In the genomic region with DNA sequence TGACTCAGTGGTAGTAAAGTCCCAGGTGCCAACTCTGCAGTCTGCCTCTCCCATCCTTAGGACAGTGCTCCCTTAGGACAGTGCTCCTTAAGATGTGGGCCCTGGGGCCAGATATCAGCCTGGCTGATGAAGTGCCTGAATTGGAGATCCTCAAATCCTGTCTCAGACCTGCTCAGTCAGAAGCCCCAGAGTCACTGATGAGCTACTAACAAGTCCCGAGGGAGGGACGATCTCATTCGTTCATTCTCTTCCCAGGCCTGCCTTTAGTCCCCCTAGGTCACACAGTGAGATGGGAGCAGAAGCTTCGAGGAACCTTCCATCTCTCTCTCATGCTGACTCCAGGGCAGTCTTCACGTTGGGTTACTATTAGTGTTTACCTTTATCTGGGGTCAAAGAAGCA, we compare ENCODE assay signal across 24 mouse cellular contexts. TPM values are rescaled to one million over a fixed set of nuclear protein-coding genes. Genes with fewer than 3 reads are reported as not detected.
A peak's percentile ranks its signal among the peaks of the same experiment; 100 is the strongest.
DNase-seq lines count a peak whose midpoint lies in the region; ATAC-seq and TF ChIP-seq lines count a peak whose summit lies in the region.
"Had no signal": no experiment of that assay in that cellular context is flagged by ENCODE, and none has a peak within 500 bp of the region (broad histone marks: within the 10 kb centered on the region; RNA-seq: fewer than 3 reads in every experiment).

No protein-coding gene starts in this region.

- no peak overlapping the region for H3K4me2 ChIP-seq in liver, postnatal 0 days (ENCODE audit: low read depth, low read length)
- H3K4me2 ChIP-seq: embryonic facial prominence, embryonic 13.5 days; forebrain, embryonic 15.5 days; midbrain, embryonic 11.5 days; neural tube, embryonic 12.5 days had no signal

- TF ChIP-seq POLR2A in liver, adult 2 months (IDR thresholded peaks at IDR 0.05; ENCODE audit: extremely low read depth, insufficient read depth, low read length): no peak
- no peak for TF ChIP-seq POLR2A in small intestine, adult 2 months (IDR thresholded peaks at IDR 0.05; ENCODE audit: low read depth, low read length)

- no peak overlapping the region for H3K9ac ChIP-seq in liver, adult 2 months (ENCODE audit: low read depth, low read length)
- H3K9ac ChIP-seq in liver, postnatal 0 days (replicated peaks): no peak overlapping the region
- H3K9ac ChIP-seq: embryonic facial prominence, embryonic 13.5 days; forebrain, embryonic 15.5 days; heart, embryonic 15.5 days; liver, embryonic 14.5 days; neural tube, embryonic 12.5 days had no signal

- TF ChIP-seq CTCF in gastrocnemius, adult 2 months (IDR thresholded peaks at IDR 0.05): no peak
- no peak for TF ChIP-seq CTCF in liver, adult 2 months (IDR thresholded peaks at IDR 0.05; ENCODE audit: low read depth, low read length)
- no peak for TF ChIP-seq CTCF in liver, postnatal 0 days (IDR thresholded peaks at IDR 0.05; ENCODE audit: low read depth)
- TF ChIP-seq CTCF in small intestine, adult 2 months (IDR thresholded peaks at IDR 0.05; ENCODE audit: extremely low read depth, insufficient read length, insufficient replicate concordance, low read depth, low read length): no peak

- H3K79me2 ChIP-seq in liver, adult 2 months (ENCODE audit: control insufficient read depth, insufficient read depth, low read length): no peaks in the 10 kb centered on the region

- H3K9me3 ChIP-seq in liver, postnatal 0 days (ENCODE audit: low read length): no peaks in the 10 kb centered on the region
- H3K9me3 ChIP-seq: embryonic facial prominence, embryonic 13.5 days; forebrain, embryonic 15.5 days; heart, embryonic 15.5 days; neural tube, embryonic 12.5 days had no signal

- no peaks in the 10 kb centered on the region for H3K36me3 ChIP-seq in liver, adult 2 months (ENCODE audit: control insufficient read depth, insufficient read depth, low read length)
- no peaks in the 10 kb centered on the region for H3K36me3 ChIP-seq in liver, postnatal 0 days (replicated peaks; ENCODE audit: insufficient read depth, low read length)
- no peaks in the 10 kb centered on the region for H3K36me3 ChIP-seq in small intestine, adult 2 months (ENCODE audit: control insufficient read depth, insufficient read depth, low read length)
- H3K36me3 ChIP-seq: embryonic facial prominence, embryonic 13.5 days; forebrain, embryonic 15.5 days; heart, embryonic 15.5 days; neural tube, embryonic 12.5 days had no signal

- no peaks in the 10 kb centered on the region for H3K27me3 ChIP-seq in liver, adult 2 months (ENCODE audit: control insufficient read depth, insufficient read depth, low read length)
- no peaks in the 10 kb centered on the region for H3K27me3 ChIP-seq in liver, postnatal 0 days (ENCODE audit: insufficient read depth, low read length)
- no peaks in the 10 kb centered on the region for H3K27me3 ChIP-seq in small intestine, adult 2 months (ENCODE audit: control insufficient read depth, insufficient read depth, low read length)
- H3K27me3 ChIP-seq: forebrain, embryonic 15.5 days; neural tube, embryonic 12.5 days had no signal

- peak overlapping the region; percentile 82 for H3K27ac ChIP-seq in gastrocnemius, adult 2 months
- H3K27ac ChIP-seq in liver, adult 2 months (replicated peaks; ENCODE audit: insufficient read depth, low read depth, low read length): no peak overlapping the region
- H3K27ac ChIP-seq in liver, postnatal 0 days (ENCODE audit: low read depth): no peak overlapping the region
- H3K27ac ChIP-seq in small intestine, adult 2 months (ENCODE audit: insufficient read depth, low read depth, low read length): peak overlapping the region; percentile 67
- H3K27ac ChIP-seq: embryonic facial prominence, embryonic 13.5 days; forebrain, embryonic 15.5 days; heart, embryonic 15.5 days; liver, embryonic 14.5 days; macrophage; neural tube, embryonic 12.5 days had no signal

- no peak for TF ChIP-seq EP300 in liver, postnatal 0 days (IDR thresholded peaks at IDR 0.05; ENCODE audit: low read depth)

- H3K4me1 ChIP-seq in liver, adult 2 months (ENCODE audit: control insufficient read depth, insufficient read depth, low read length): no peaks in the 10 kb centered on the region
- H3K4me1 ChIP-seq in liver, postnatal 0 days (ENCODE audit: insufficient read depth): no peaks in the 10 kb centered on the region
- H3K4me1 ChIP-seq in small intestine, adult 2 months (ENCODE audit: control insufficient read depth, insufficient read depth, insufficient read length, low read length): no peaks in the 10 kb centered on the region

- 76% methylated on average over 5 of the region's 5 CpGs for WGBS in liver, adult 2 months
- WGBS in liver, postnatal 0 days (ENCODE audit: insufficient replicate concordance): 70% methylated on average over 5 of the region's 5 CpGs
- 67% methylated on average over 5 of the region's 5 CpGs for WGBS in small intestine, adult 2 months

- peak overlapping the region; percentile 70 for H3K4me3 ChIP-seq in gastrocnemius, adult 2 months
- 0 out of 2 replicates have a peak overlapping the region, but pooled peaks have one; percentile 25 for H3K4me3 ChIP-seq in liver, adult 2 months (ENCODE audit: insufficient read depth, low read depth, low read length)
- H3K4me3 ChIP-seq in liver, postnatal 0 days (ENCODE audit: low read depth, low read length): no peak overlapping the region
- H3K4me3 ChIP-seq in small intestine, adult 2 months (ENCODE audit: low read depth, low read length): peak overlapping the region; percentile 46
- H3K4me3 ChIP-seq: embryonic facial prominence, embryonic 13.5 days; forebrain, embryonic 15.5 days; heart, embryonic 15.5 days; neural tube, embryonic 12.5 days had no signal

- no peak for ATAC-seq in liver, postnatal 0 days
- ATAC-seq in megakaryocyte-erythroid progenitor cell, adult 5-6 weeks (replicated peaks; ENCODE audit: low FRiP score, low TSS enrichment, poor library complexity, severe bottlenecking): no peak
- ATAC-seq: activated CD4-positive, CD25-positive, alpha-beta regulatory T cell, adult 4 months; forebrain, embryonic 15.5 days; hindbrain, embryonic 16.5 days; intestine, embryonic 16.5 days had no signal

- DNase-seq in gastrocnemius, adult 2 months: no peak
- no peak for DNase-seq in gastrocnemius, postnatal 36 days
- no peak for DNase-seq in liver, adult 2 months (ENCODE audit: extremely low read depth, low read depth, low spot score)
- DNase-seq in liver, postnatal 0 days: no peak
- peak; percentile 25 for DNase-seq in brain, adult 2 months (ENCODE audit: low read depth, low spot score)
- DNase-seq: adrenal gland, adult 8-10 months; gastrocnemius, postnatal 14 days; layer of hippocampus, adult 9-11 months; right cerebral cortex, postnatal 14 days; spleen, adult 18-20 months; thymus, postnatal 25 days had no signal

- intact Hi-C loops in gastrocnemius, adult 2 months (cut with DNase I): loop anchor here (5.0 kb wide), 1 partner anchor 233 kb away; no protein-coding TSS in a partner anchor
- intact Hi-C loops in gastrocnemius, postnatal 36 days (cut with DNase I): loop anchor here (5.0 kb wide), 1 partner anchor 228 kb away; no protein-coding TSS in a partner anchor

RNA-seq across cellular contexts. Expression of a gene that starts 1.3 kb away (rescaled TPM):
- total RNA-seq in gastrocnemius, adult 2 months (2021): 10 to 100 TPM in 1 of 2 experiments, 1 to 10 TPM in 1; 3.8 to 10.4 TPM
- 1 to 10 TPM; 5.2 to 6.2 TPM for total RNA-seq in gastrocnemius, postnatal 36 days (2021)
- 0.92 and 2.4 TPM in 2 replicates for total RNA-seq in liver, adult 2 months (2014; rRNA removed)
- 0.30 and 0.62 TPM in 2 replicates for polyA plus RNA-seq in liver, adult 2 months (2012; rRNA removed)
- polyA plus RNA-seq in liver, postnatal 0 days (2015; fragmentation: Nextera tagmentation; extraction: Ambion mirVana): 0.05 TPM in 2 replicates
- polyA plus RNA-seq in small intestine, adult 2 months (2012; rRNA removed): 0.72 and 2.1 TPM in 2 replicates
- not detected in 2 replicates for total RNA-seq in megakaryocyte-erythroid progenitor cell, adult 5-6 weeks (2014; fragmentation: Nextera tagmentation)
- not detected in 2 replicates for total RNA-seq in megakaryocyte-erythroid progenitor cell, adult 5-6 weeks (2017)
- total RNA-seq: hematopoietic stem cell, adult 5-6 weeks had no signal
- polyA plus RNA-seq: activated CD4-positive, CD25-positive, alpha-beta regulatory T cell, adult 4 months; liver, embryonic 14.5 days; macrophage had no signal

RNA-seq across cellular contexts. Expression of a gene that starts 55.1 kb away (rescaled TPM):
- total RNA-seq in gastrocnemius, adult 2 months (2021): 10 to 100 TPM; 17.4 to 29.0 TPM
- 10 to 100 TPM; 20.3 to 23.7 TPM for total RNA-seq in gastrocnemius, postnatal 36 days (2021)
- 34.0 and 46.1 TPM in 2 replicates for total RNA-seq in liver, adult 2 months (2014; rRNA removed)
- polyA plus RNA-seq in liver, adult 2 months (2012; rRNA removed): 27.6 and 30.3 TPM in 2 replicates
- polyA plus RNA-seq in liver, postnatal 0 days (2015; fragmentation: Nextera tagmentation; extraction: Ambion mirVana): 13.5 and 14.3 TPM in 2 replicates
- 6.7 and 7.2 TPM in 2 replicates for polyA plus RNA-seq in small intestine, adult 2 months (2012; rRNA removed)
- 15.0 and 34.8 TPM in 2 replicates for total RNA-seq in megakaryocyte-erythroid progenitor cell, adult 5-6 weeks (2014; fragmentation: Nextera tagmentation)
- 28.7 and 54.1 TPM in 2 replicates for total RNA-seq in megakaryocyte-erythroid progenitor cell, adult 5-6 weeks (2017)

RNA-seq across cellular contexts. Expression of a gene that starts 55.5 kb away (rescaled TPM):
- 100 to 1,000 TPM; 110 to 122 TPM for total RNA-seq in gastrocnemius, adult 2 months (2021)
- total RNA-seq in gastrocnemius, postnatal 36 days (2021): 100 to 1,000 TPM; 107 to 111 TPM
- total RNA-seq in liver, adult 2 months (2014; rRNA removed): 15.1 and 25.2 TPM in 2 replicates
- polyA plus RNA-seq in liver, adult 2 months (2012; rRNA removed): 16.2 and 17.7 TPM in 2 replicates
- 55.9 and 58.1 TPM in 2 replicates for polyA plus RNA-seq in liver, postnatal 0 days (2015; fragmentation: Nextera tagmentation; extraction: Ambion mirVana)
- 7.7 and 9.0 TPM in 2 replicates for polyA plus RNA-seq in small intestine, adult 2 months (2012; rRNA removed)
- total RNA-seq in megakaryocyte-erythroid progenitor cell, adult 5-6 weeks (2014; fragmentation: Nextera tagmentation): 97.5 and 115 TPM in 2 replicates
- total RNA-seq in megakaryocyte-erythroid progenitor cell, adult 5-6 weeks (2017): 55.5 and 76.5 TPM in 2 replicates

Comparison
In these comparisons a context has a peak if more than half of its experiments do, and no peak if none do; other contexts are left out.
1. H3K27ac ChIP-seq: peak in gastrocnemius, adult 2 months (single experiment) and small intestine, adult 2 months (single experiment); none in liver, adult 2 months (single experiment) and liver, postnatal 0 days (single experiment).